Mouse (Mus musculus) small intestine, adult 2 months (tissue): ENCODE results near the gene AI597479. TPM values are rescaled to one million over a fixed set of nuclear protein-coding genes. Genes with fewer than 3 reads are reported as not detected.

Experiments
- H3K27ac ChIP-seq: fragments of 200-500 bp; 2 replicates; pipeline ENCODE4 v1.5.1; 2012; ENCODE audit warnings: low read depth, low read length, control low read depth, inconsistent platforms; ENCODE audit not compliant: insufficient read depth
- H3K27me3 ChIP-seq: fragments of 200-500 bp; 2 replicates; pipeline ENCODE4 v1.6.1; 2012; ENCODE audit warnings: mild to moderate bottlenecking, moderate library complexity, low read length, inconsistent platforms; ENCODE audit not compliant: control insufficient read depth, insufficient read depth
- H3K36me3 ChIP-seq: fragments of 200-500 bp; 2 replicates; pipeline ENCODE4 v1.6.1; 2012; ENCODE audit warnings: mild to moderate bottlenecking, low read length, control low read depth, inconsistent platforms; ENCODE audit not compliant: control insufficient read depth, insufficient read depth
- H3K4me1 ChIP-seq: fragments of 200-500 bp; 2 replicates; pipeline ENCODE4 v1.6.1; 2012; ENCODE audit warnings: low read length, inconsistent platforms, mixed read lengths; ENCODE audit not compliant: control insufficient read depth, insufficient read depth, insufficient read length
- H3K4me3 ChIP-seq: fragments of 200-500 bp; 2 replicates; pipeline ENCODE4 v1.5.1; 2012; ENCODE audit warnings: low read depth, mild to moderate bottlenecking, control low read depth, inconsistent platforms, low read length, moderate library complexity
- CTCF ChIP-seq: fragments of 200-500 bp; IDR thresholded peaks from 2 replicates; pipeline ENCODE4 v1.5.1; 2012; ENCODE audit warnings: low read depth, mild to moderate bottlenecking, control low read depth, inconsistent platforms, low read length, moderate library complexity, mixed read lengths; ENCODE audit not compliant: insufficient replicate concordance, insufficient read length; ENCODE audit errors: extremely low read depth
- POLR2A ChIP-seq: fragments of 200-500 bp; IDR thresholded peaks from 2 replicates; pipeline ENCODE4 v1.6.1; 2012; ENCODE audit warnings: low read depth, mild to moderate bottlenecking, control low read depth, inconsistent platforms, low read length, moderate library complexity
- WGBS: fragments of 180-500 bp; shearing (Covaris S2); methylation state at CpG from one replicate; pipeline ENCODE4 v1.1.7; 2018; 5-methylcytosine and 5-hydroxymethylcytosine counted together
- polyA plus RNA-seq: library from polyadenylated mRNA; depleted of rRNA; stranded (reverse); fragments of >200 nt; gene quantifications from 2 replicates; pipeline ENCODE4 v1.2.3, GENCODE M21; 2012; rRNA removed

The AI597479 gene
- polyA plus RNA-seq: 0.86 and 1.6 TPM in 2 replicates

DNA sequence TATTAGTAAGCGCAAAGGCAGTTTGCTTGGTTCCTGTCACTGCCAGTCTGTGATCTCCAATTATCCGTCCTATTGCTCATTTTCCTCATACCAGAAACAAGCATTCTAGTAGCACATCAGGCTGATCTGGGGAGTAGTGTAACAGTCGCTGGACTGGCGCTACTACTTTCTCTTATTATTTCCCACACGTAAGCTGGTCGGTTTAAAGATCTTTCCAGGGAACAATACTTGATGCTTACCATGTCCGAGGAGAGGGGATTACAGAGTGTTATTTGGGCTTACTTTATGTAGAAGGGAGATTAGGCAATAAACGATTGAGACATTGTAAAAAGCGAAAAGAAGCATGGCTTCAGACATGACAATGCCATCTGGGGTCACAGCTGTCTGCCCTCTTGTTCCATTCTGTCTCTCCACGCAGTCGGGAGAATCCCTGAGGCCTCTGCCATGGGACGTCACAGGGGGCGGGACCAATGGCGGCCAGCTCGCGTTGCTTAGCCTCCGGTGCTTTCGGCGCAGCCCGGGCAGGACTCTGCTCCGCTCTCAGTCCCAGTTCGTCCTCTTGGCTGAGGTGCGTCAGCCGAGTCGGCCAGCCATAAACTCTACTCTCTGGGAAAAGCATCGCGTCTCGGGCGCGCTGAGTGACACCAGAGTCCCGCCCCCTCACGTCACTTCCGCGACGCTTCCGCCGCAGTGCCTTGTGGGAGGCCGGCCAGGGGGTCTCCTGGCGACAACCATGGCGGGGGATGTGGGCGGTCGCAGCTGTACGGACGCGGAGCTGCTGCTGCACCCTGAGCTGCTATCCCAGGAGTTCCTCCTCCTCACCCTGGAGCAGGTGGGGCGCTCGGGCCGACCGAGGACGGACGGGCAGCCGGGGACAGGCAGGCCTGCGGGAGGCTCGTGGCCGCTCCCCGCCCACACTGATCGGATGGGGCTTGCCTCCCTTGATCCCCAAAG, at the start of gene AI597479, which contains the start of gene Tgfbrap1:
Gene AI597479 (plus strand): TSS at position 680 of the 954 bp plus-strand sequence.
Gene Tgfbrap1 (minus strand): TSS at position 607 of the 954 bp plus-strand sequence.
- under 1% methylated on average over 57 of the region's 57 CpGs for WGBS

GRCm38 (mm10) chr1:43051903-43052302, 46.6 kb upstream of the AI597479 start:
- WGBS: 91% methylated on average over 5 of the region's 5 CpGs
- Histone ChIP-seq H3K4me1 (no peaks in the 10 kb centered on the region), H3K36me3 (peaks cover 59% of the 10 kb centered on the region), H3K27ac (no peak overlapping the region), H3K27me3 (no peaks in the 10 kb centered on the region), H3K4me3 (no peak overlapping the region)
- TF ChIP-seq POLR2A (no peak), CTCF (no peak)

More for the DNA sequence above, at the start of gene AI597479, which contains the start of gene Tgfbrap1:
- Histone ChIP-seq H3K4me1 (no peaks in the 10 kb centered on the region), H3K27ac (peak within 1 kb of the TSS; percentile 98), H3K27me3 (no peaks in the 10 kb centered on the region), H3K4me3 (peak within 1 kb of the TSS; percentile 84), H3K36me3 (peaks cover 3% of the 10 kb centered on the region; the same call in 1 of the 2 replicates)
- no peak for TF ChIP-seq CTCF
- TF ChIP-seq POLR2A: peak; percentile 60

- 72% methylated on average over 9 of the region's 9 CpGs for WGBS
- peaks cover 31% of the 10 kb centered on the region for H3K36me3 ChIP-seq
These were observed 32.7 kb upstream of the AI597479 start for GRCm38 (mm10) chr1:43065615-43066310.

DNA sequence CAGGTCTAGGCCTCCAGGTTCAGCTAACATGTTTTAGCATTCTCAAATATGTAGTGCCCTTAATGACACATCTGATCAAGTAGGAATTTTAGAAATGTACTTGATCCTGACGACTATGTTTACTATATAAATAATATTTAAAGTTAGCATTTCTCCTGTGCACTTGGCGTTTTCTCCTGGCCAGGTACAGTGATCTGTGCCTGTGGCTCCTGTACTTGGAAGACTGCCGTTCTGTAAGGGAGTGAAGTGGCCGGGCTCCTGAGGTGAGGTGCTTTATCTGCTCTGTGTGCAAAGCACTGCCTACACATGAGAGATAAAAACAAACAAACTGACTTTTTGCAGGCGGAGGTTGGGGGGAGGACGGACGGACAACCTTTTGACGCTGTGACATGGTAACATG, 31.9 kb upstream of the AI597479 start:
- TF ChIP-seq CTCF (no peak), POLR2A (no peak)
- H3K27me3 ChIP-seq: no peaks in the 10 kb centered on the region
- H3K4me1 ChIP-seq: peaks cover 3% of the 10 kb centered on the region; the same call in 1 of the 2 replicates
- 90% methylated on average over 8 of the region's 8 CpGs for WGBS
- no peak overlapping the region for H3K27ac ChIP-seq
- peaks cover 27% of the 10 kb centered on the region for H3K36me3 ChIP-seq
- H3K4me3 ChIP-seq: no peak overlapping the region

More at GRCm38 (mm10) chr1:43065615-43066310, 32.7 kb upstream of the AI597479 start:
- no peak for TF ChIP-seq POLR2A
- TF ChIP-seq CTCF: peak; percentile 34; the same call in 1 of the 2 replicates
- Histone ChIP-seq H3K4me3 (no peak overlapping the region), H3K27ac (no peak overlapping the region), H3K27me3 (no peaks in the 10 kb centered on the region), H3K4me1 (no peaks in the 10 kb centered on the region)

GRCm38 (mm10) chr1:43067551-43067950, 31.0 kb upstream of the AI597479 start:
- H3K27me3 ChIP-seq: no peaks in the 10 kb centered on the region
- peaks cover 3% of the 10 kb centered on the region; the same call in 1 of the 2 replicates for H3K4me1 ChIP-seq
- no peak for TF ChIP-seq POLR2A
- TF ChIP-seq CTCF: no peak
- WGBS: 74% methylated on average over 7 of the region's 7 CpGs
- no peak overlapping the region for H3K4me3 ChIP-seq
- H3K36me3 ChIP-seq: peaks cover 21% of the 10 kb centered on the region
- no peak overlapping the region for H3K27ac ChIP-seq

DNA sequence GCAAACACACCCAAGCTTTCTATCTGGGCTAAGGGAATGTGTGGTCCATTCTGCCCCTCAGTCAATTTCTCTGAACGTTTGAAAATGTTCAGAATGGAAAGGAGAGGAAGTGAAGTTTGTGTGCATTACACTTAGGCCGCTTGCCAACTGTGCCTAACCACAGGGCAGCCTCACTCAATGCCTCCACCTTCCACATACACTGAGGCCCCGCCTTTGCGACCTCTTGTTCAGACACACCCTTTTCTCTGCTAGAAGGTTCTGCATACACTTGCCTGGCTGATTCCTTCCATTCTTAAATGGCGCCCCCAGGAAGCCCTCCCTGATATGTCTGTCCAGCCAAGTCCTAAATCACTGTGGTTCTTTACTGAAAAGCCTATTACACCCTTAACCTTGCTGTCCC, 27.8 kb upstream of the AI597479 start:
- TF ChIP-seq CTCF (no peak), POLR2A (no peak)
- Histone ChIP-seq H3K27ac (no peak overlapping the region), H3K27me3 (no peaks in the 10 kb centered on the region), H3K36me3 (peaks cover 28% of the 10 kb centered on the region), H3K4me3 (no peak overlapping the region), H3K4me1 (peaks cover 3% of the 10 kb centered on the region; the same call in 1 of the 2 replicates)
- 24% methylated on average over 5 of the region's 5 CpGs for WGBS
